Mouse (Mus musculus) lung, adult 2 months (tissue): Measurements from ENCODE around the gene Aamp.

ENCODE experiments used
- CTCF ChIP-seq: fragments of 200-500 bp; IDR thresholded peaks from 2 replicates; pipeline ENCODE4 v1.5.1; 2011; ENCODE audit warnings: mild to moderate bottlenecking, low read length, control low read depth; ENCODE audit not compliant: insufficient read depth
- POLR2A ChIP-seq: fragments of 200-500 bp; IDR thresholded peaks from 2 replicates; pipeline ENCODE4 v1.6.1; 2011; ENCODE audit warnings: low read depth, mild to moderate bottlenecking, control low read depth, low read length, borderline replicate concordance; ENCODE audit errors: extremely low read depth

GRCm38 (mm10) chr1:74240832-74241231 is 43.7 kb downstream of the Aamp start:
- no peak for TF ChIP-seq CTCF
- no peak for TF ChIP-seq POLR2A
